Mouse (Mus musculus): Measurements from ENCODE around the gene Ddx27. TPM values are rescaled to one million over a fixed set of nuclear protein-coding genes. Genes with fewer than 3 reads are reported as not detected.
A peak's percentile ranks its signal among the peaks of the same experiment; 100 is the strongest.

Ddx27 gene
- polyA plus RNA-seq, 1 experiment from 2014 or later, result 40.7 TPM

DNA sequence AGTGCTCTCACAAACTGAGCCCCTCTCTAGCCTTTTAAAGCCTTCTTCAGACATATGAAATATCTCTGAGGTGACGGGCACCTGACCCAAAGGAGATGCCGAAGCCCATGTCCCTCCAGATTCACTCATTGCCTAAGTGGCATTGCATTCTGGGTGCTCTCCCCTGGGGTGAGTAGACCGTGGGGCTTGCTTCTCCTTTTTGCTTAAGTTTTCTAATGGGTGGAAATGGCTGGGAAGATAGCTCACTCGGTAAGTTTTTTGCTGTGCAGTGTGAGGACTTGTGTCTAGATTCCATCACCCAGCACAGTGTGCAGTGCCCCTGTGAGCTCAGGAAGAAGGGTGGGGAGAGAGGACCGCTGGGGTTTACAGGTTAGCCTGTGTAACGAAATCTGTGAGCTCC is 52.6 kb downstream of the Ddx27 start:
- no peak overlapping the region for H3K4me3 ChIP-seq
- peaks cover 15% of the 10 kb centered on the region for H3K36me3 ChIP-seq (replicated peaks)
- no peaks in the 10 kb centered on the region for H3K9me3 ChIP-seq
- no peaks in the 10 kb centered on the region for H3K27me3 ChIP-seq (replicated peaks)
- no peak overlapping the region for H3K9ac ChIP-seq
- no peak for ATAC-seq (replicated peaks)
- H3K4me1 ChIP-seq, result peaks cover 31% of the 10 kb centered on the region
- no peak overlapping the region for H3K4me2 ChIP-seq
- 47% methylated on average over 6 of the region's 6 CpGs for WGBS
- H3K27ac ChIP-seq, result no peak overlapping the region

DNA sequence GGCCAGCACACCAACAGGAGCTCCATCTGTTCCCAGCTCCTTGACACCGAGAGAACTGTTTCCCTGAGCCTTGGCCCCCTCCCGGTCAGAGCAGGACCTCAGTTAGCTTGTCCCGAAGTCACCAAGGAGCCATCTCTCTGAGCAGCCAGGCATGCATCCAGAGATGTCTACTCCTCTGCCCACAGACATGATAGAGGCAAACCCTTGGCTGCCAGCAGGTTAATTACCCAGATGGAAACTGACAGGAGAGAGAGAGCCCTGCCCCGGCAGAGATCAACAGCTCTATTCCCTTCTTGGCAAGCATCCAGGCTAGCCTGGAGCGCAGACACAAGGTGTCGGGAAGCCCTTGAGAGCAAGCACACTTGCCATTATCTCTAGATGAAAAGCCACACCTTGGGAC is 55.3 kb downstream of the Ddx27 start:
- Histone ChIP-seq H3K4me3 (no peak overlapping the region), H3K4me1 (peaks cover 22% of the 10 kb centered on the region), H3K36me3 (replicated peaks) (peaks cover 15% of the 10 kb centered on the region), H3K9me3 (no peaks in the 10 kb centered on the region), H3K27ac (no peak overlapping the region), H3K4me2 (no peak overlapping the region), H3K9ac (no peak overlapping the region), H3K27me3 (replicated peaks) (no peaks in the 10 kb centered on the region)
- 60% methylated on average over 6 of the region's 6 CpGs for WGBS
- no peak for ATAC-seq (replicated peaks)

DNA sequence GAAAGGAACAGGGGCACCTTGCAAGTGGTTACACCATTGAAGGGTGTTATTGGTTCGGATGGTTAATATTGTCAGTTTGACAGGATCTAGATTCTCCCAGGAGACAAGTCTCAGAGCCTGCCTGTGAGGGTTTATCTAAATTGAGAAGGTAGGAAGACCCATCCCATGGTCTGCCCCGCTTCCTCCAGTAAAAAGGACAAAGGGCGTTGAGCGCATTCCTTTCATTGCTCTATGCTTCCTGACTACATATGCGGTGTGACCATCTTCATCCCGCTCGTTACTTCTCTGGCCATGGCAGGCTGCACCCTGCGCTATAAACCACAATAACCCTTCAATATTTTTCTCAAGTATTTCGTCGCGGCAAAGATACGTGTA is 56.3 kb downstream of the Ddx27 start:
- H3K36me3 ChIP-seq (replicated peaks), result peaks cover 6% of the 10 kb centered on the region; the same call in 1 of the 2 replicates
- H3K9ac ChIP-seq, result peak overlapping the region; percentile 49
- H3K27ac ChIP-seq, result peak overlapping the region; percentile 81
- no peaks in the 10 kb centered on the region for H3K9me3 ChIP-seq
- H3K27me3 ChIP-seq (replicated peaks), result no peaks in the 10 kb centered on the region
- peak overlapping the region; percentile 80 for H3K4me2 ChIP-seq
- ATAC-seq (replicated peaks), result peak; percentile 28
- peak overlapping the region; percentile 43 for H3K4me3 ChIP-seq
- 21% methylated on average over 12 of the region's 12 CpGs for WGBS
- H3K4me1 ChIP-seq, result peaks cover 15% of the 10 kb centered on the region

DNA sequence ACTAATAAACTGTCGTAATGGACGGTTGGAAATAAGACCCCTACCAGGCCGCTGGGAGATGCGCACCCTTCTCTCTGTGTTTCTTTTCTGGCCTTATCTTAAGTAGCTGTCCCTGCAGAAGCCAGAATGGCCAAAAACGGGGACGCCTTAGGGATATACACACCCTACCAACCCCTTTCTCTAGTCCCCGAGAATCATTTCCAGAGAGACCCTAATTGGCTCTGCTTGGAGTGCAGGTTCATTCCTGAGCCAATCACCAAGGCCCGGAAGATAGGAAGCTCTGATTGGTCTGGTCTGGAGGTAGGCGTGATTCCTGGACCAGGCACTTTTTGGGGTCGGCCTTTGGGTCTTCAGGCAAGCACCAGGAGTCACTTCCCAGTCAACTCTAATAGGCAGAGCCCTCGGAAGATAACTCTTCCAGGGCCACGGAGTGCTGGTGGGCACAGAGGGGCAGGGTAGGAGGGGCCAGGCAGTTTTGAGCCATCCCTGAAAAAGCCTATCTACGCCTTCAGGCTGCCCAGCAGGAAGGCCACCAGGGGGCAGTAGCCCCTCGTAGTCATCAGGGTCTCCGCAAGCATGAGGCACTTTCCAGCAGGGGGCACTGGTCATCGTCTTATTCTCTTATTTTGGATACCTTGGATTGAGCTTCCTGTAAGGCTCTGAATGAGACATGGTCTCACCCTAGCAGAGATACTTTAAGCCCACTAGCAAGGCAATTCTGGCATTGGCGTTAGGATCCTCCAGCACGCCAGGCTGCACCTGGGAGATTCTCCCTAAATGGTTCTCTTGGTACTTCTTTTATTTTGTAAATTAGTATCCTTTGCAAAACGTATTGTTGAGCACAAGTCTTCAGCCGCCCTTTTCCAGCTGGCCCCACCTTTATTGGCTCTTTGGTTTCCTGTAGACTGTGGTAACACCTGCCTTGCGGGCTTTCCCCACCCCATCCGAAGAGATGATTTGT is 56.9 kb downstream of the Ddx27 start:
- ATAC-seq (replicated peaks), result peak; percentile 97
- peak overlapping the region; percentile 49 for H3K9ac ChIP-seq
- WGBS, result 8% methylated on average over 22 of the region's 22 CpGs
- H3K27me3 ChIP-seq (replicated peaks), result no peaks in the 10 kb centered on the region
- peak overlapping the region; percentile 43 for H3K4me3 ChIP-seq
- peak overlapping the region; percentile 80 for H3K4me2 ChIP-seq
- no peaks in the 10 kb centered on the region for H3K36me3 ChIP-seq (replicated peaks)
- H3K9me3 ChIP-seq, result no peaks in the 10 kb centered on the region
- peaks cover 11% of the 10 kb centered on the region for H3K4me1 ChIP-seq
- peak overlapping the region; percentile 81 for H3K27ac ChIP-seq

DNA sequence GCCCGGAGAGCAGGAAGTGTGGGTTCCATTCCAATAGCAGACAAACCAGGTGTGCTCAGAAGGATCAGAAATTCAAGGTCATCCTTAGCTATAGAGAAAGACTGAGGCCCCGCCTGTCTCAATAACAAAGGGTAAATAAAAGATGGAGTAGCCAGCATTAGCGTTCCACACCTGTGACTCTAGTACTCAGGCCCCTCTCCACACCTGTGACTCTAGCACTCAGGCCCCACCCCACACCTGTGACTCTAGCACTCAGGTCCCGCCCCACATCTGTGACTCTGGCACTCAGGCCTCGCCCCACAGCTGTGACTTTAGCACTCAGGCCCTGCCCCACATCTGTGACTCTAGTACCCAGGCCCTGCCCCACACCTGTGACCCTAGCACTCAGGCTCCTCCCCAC is 59.6 kb downstream of the Ddx27 start:
- WGBS, result 96% methylated on average over 5 of the region's 5 CpGs
- Histone ChIP-seq H3K9me3 (no peaks in the 10 kb centered on the region), H3K27ac (no peak overlapping the region), H3K36me3 (replicated peaks) (no peaks in the 10 kb centered on the region), H3K4me2 (no peak overlapping the region), H3K4me1 (peaks cover 22% of the 10 kb centered on the region), H3K4me3 (no peak overlapping the region), H3K9ac (no peak overlapping the region), H3K27me3 (replicated peaks) (no peaks in the 10 kb centered on the region)
- no peak for ATAC-seq (replicated peaks)

DNA sequence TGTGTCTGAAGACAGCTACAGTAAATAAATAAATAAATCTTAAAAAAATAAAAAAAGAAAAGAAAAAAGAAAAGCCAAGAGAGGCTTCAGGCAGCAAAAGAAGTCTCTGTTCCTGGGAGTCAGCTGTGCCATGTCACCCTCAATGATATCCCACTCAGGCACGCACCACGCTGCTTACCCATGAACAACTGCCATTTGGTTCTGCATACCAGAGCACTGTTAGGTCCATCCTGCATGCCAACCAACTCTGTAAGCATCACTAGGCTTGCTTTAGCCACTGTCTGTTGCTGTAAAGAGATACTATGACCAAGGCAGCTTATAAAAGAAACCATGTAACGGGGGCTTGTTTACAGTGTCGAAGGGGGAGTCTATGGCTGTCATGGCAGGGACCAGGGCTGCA is 61.4 kb downstream of the Ddx27 start:
- WGBS, result 94% methylated on average over 4 of the region's 4 CpGs

DNA sequence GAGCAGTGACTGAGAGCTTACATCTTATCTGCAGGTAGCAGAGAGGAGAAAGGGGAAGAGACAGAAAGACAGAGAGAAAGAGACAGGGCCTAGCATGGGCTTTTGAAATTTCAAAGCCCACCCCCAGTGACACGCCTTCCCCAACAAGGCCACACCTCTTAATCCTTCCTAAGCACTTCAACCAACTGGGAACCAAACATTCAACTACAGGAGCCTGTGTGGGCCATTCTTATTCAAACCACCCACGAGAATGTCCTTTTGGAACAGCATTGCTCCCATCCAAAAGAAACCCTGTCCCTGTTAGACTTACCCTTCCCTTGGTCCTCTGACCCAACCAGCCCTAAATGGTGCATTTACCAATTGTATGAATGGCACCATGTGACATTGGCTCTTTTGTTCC is 61.8 kb downstream of the Ddx27 start:
- no peak for ATAC-seq (replicated peaks)
- Histone ChIP-seq H3K36me3 (replicated peaks) (no peaks in the 10 kb centered on the region), H3K9ac (no peak overlapping the region), H3K4me1 (peaks cover 22% of the 10 kb centered on the region), H3K27ac (no peak overlapping the region), H3K9me3 (no peaks in the 10 kb centered on the region), H3K4me2 (no peak overlapping the region), H3K4me3 (no peak overlapping the region), H3K27me3 (replicated peaks) (no peaks in the 10 kb centered on the region)
- WGBS, result 61% methylated on average over 2 of the region's 2 CpGs

More for the DNA sequence above, 61.4 kb downstream of the Ddx27 start:
- Histone ChIP-seq H3K9me3 (no peaks in the 10 kb centered on the region), H3K27me3 (replicated peaks) (no peaks in the 10 kb centered on the region), H3K27ac (no peak overlapping the region), H3K4me3 (no peak overlapping the region), H3K4me2 (no peak overlapping the region), H3K4me1 (peaks cover 19% of the 10 kb centered on the region), H3K9ac (no peak overlapping the region), H3K36me3 (replicated peaks) (no peaks in the 10 kb centered on the region)
- ATAC-seq (replicated peaks), result no peak

DNA sequence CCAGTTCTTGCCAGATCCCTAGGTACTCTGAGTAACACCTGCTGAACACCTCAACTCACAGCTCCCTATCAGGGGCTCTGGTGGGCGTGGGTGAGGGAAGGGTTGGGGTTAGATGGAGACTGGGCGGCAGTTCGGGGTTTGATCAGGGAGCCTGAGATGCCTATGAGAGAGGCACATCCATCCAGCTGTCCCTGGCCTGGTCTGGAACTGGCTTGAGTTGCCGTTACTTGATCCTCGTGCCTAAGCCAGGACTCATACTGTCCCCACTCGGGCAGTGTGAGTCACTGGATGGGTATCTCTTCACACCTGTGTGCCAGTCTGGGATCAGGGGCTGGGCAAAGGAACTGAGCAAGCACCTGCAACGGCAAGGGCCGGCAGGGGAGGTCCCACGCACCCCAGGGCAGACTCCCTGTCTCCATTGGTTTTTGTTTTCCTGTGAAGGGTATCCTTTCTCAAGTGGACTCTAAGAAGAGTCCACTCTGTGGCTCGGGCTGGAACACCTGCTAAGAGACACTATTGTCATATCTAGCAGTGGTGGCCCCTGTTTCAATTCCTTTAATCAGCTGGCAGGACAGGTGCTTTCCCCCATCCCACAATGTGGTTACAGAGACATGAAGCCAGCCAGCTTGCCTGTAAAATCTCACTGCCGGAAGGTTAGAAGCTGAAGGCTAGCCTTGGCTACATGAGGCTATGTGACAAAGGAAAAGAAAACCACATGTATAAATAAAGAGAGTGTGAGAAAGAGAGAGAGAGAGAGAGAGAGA is 62.4 kb downstream of the Ddx27 start:
- no peak overlapping the region for H3K9ac ChIP-seq
- no peaks in the 10 kb centered on the region for H3K9me3 ChIP-seq
- H3K27me3 ChIP-seq (replicated peaks), result no peaks in the 10 kb centered on the region
- H3K4me3 ChIP-seq, result no peak overlapping the region
- H3K4me2 ChIP-seq, result no peak overlapping the region
- H3K27ac ChIP-seq, result no peak overlapping the region
- 84% methylated on average over 11 of the region's 11 CpGs for WGBS
- H3K36me3 ChIP-seq (replicated peaks), result no peaks in the 10 kb centered on the region
- H3K4me1 ChIP-seq, result peaks cover 20% of the 10 kb centered on the region
- ATAC-seq (replicated peaks), result no peak

DNA sequence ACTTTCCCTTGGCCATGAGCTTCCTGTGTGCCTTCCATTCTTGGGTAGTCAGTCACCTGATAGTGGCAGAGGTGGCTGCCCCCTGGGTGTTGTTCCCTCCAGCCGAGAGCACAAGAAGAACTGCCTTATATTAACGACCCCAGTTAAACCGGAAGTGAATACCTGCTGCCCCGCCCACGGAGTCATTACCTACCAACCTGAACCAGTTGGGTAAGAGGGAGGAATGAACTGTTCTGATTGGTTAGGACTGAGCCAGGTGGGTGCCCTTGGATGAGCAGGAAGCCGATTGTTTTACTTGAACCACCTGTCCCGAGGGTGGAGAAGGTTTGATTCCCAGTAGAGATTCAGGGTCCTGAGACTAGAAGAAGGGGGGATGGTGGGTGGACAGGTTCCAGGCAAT is 63.5 kb downstream of the Ddx27 start:
- no peak overlapping the region for H3K4me2 ChIP-seq
- no peaks in the 10 kb centered on the region for H3K27me3 ChIP-seq (replicated peaks)
- H3K4me3 ChIP-seq, result no peak overlapping the region
- ATAC-seq (replicated peaks), result no peak
- H3K27ac ChIP-seq, result no peak overlapping the region
- H3K9me3 ChIP-seq, result no peaks in the 10 kb centered on the region
- 49% methylated on average over 7 of the region's 7 CpGs for WGBS
- H3K36me3 ChIP-seq (replicated peaks), result no peaks in the 10 kb centered on the region
- peaks cover 19% of the 10 kb centered on the region for H3K4me1 ChIP-seq
- H3K9ac ChIP-seq, result no peak overlapping the region

DNA sequence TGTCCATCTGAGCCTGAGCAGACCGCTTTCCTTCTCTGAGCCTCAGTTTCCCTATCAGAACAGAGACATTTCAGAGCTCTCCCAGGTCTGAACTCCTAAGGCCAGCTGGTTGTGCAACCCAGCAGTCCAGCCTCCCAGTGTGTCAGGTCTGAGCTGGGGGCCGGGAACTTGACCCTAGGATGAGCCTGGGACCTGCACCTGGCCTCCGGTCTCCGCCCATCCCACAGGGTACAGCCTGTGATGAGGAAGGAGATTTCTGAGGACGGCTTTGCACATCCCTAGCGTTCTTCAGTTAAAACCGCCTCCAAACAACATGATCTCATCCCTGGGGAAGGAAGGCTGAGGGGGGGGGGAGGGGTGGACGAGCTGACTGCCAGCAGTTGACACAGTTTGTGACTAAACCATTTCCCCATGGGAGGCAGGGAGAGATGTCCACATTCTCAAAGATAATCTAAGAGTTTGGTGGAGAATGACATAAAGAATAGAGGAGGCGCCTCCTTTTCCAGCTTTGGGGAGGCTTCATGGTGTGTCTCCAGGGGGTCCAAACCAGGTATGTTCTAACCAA is 64.0 kb downstream of the Ddx27 start:
- peaks cover 19% of the 10 kb centered on the region for H3K4me1 ChIP-seq

DNA sequence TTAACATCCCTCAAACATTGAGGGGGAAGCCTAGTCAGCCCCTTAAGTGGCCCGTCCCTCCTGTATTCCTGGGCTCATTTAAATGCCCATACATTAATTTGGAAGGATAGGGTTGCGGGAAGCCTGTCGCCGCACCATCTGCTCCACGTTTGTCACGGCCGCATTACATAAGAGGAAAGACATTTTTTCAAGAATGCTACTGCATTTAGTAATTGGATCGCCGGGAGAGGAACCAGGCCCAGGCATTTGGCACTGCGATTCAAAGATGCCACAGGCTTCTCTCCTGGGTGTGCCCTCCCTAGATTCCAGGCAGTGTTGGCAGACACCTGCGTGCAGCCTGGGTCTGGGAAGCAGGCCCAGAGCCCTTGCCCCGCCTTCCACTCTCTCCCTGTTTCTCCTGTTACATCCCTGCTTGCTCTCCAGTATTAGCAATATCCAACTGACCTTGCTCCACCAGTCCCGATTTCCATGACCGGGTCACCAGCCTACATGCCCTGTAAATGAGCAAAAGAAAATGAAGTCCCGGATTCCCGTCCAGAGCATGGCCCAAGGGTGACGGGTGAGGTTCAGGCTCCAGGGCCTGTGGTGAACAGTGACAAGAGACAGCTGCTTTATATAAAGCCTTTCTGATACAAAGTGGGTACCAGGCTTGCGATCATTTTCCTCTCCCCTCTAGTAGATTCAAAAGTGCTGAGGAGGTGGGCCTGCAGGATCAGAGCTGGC is 64.7 kb downstream of the Ddx27 start:
- WGBS, result 32% methylated on average over 18 of the region's 18 CpGs
- Histone ChIP-seq H3K4me3 (no peak overlapping the region), H3K36me3 (replicated peaks) (no peaks in the 10 kb centered on the region), H3K4me2 (no peak overlapping the region), H3K9ac (no peak overlapping the region), H3K27me3 (replicated peaks) (no peaks in the 10 kb centered on the region), H3K4me1 (peaks cover 19% of the 10 kb centered on the region), H3K27ac (0 out of 2 replicates have a peak overlapping the region, but pooled peaks have one; percentile 60), H3K9me3 (no peaks in the 10 kb centered on the region)
- ATAC-seq (replicated peaks), result no peak

More for the DNA sequence above, 64.0 kb downstream of the Ddx27 start:
- WGBS, result 42% methylated on average over 9 of the region's 9 CpGs
- H3K4me2 ChIP-seq, result no peak overlapping the region
- 0 out of 2 replicates have a peak overlapping the region, but pooled peaks have one; percentile 60 for H3K27ac ChIP-seq
- no peak overlapping the region for H3K9ac ChIP-seq
- H3K36me3 ChIP-seq (replicated peaks), result no peaks in the 10 kb centered on the region
- ATAC-seq (replicated peaks), result no peak
- no peak overlapping the region for H3K4me3 ChIP-seq
- no peaks in the 10 kb centered on the region for H3K9me3 ChIP-seq
- no peaks in the 10 kb centered on the region for H3K27me3 ChIP-seq (replicated peaks)

DNA sequence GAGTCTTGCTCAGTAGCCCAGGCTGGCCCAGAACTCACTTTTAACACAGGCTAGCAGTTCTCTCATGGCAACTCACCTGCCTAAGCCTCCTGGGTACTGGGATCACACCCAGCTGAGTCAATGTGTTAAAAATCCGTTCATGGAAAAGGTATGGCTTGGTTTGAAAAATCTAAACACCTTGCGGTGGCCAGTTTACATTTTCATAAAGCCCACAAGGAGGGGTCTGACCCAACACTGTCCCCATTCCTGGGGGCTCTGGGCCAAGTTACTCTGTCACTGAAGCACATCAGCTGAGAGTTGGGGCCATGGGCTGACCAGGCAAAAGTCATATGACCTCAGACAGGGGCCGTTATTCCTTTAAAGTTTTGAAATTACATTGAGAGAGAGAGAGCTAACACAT is 65.4 kb downstream of the Ddx27 start:
- H3K4me3 ChIP-seq, result no peak overlapping the region
- no peak overlapping the region for H3K9ac ChIP-seq
- 84% methylated on average over 3 of the region's 3 CpGs for WGBS
- H3K4me1 ChIP-seq, result peaks cover 19% of the 10 kb centered on the region
- no peaks in the 10 kb centered on the region for H3K27me3 ChIP-seq (replicated peaks)
- no peaks in the 10 kb centered on the region for H3K9me3 ChIP-seq
- H3K36me3 ChIP-seq (replicated peaks), result no peaks in the 10 kb centered on the region
- H3K27ac ChIP-seq, result no peak overlapping the region
- no peak overlapping the region for H3K4me2 ChIP-seq
- no peak for ATAC-seq (replicated peaks)

Measured in midbrain, embryonic 15.5 days (tissue).